Mouse (Mus musculus) spleen, postnatal 4 days (tissue): ENCODE data around the gene Msi1.

Experiments
- DNase-seq, 2 experiments: peaks; one replicate each; pipeline ENCODE4 v3.0.0; 2022; ENCODE audit warnings: low spot score in 2 of 2

The Msi1 gene

GRCm38 (mm10) chr5:115469791-115470190 is 40.4 kb downstream of the Msi1 start:
- DNase-seq: no peak

DNA sequence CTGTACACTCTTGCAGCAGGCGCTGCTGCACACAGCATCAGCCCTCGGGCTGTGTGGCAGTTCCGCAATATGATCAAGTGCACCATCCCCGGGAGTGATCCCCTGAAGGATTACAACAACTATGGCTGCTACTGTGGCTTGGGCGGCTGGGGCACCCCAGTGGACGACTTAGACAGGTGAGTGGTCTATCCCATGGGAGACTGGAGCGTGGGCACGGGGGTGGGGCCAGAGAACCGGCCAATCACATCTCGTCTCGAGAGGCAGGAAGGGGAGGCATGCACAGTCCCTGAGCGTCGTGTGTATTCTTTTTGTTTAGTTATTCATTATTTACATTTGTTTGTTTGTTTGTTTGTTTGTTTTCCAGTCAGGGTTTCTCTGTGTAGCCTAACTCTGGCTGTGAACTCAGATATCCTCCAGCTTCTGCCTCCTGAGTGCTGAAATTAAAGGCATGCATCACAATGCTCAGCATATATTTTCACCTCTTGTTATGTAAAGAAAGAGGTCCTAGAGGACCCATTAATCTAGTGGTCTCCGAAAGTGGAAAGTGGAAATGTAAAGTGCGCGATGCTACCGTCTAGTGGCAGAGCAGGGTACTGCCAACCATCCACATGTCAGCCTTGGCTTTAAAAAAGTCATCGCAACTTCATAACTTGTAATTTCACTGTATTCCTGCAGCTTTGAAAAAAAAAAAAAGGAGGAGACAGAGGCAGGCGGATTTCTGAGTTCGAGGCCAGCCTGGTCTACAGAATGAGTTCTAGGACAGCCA is 41.5 kb downstream of the Msi1 start:
- DNase-seq: peak; percentile 53 to 84

GRCm38 (mm10) chr5:115473191-115473590 is 43.8 kb downstream of the Msi1 start:
- DNase-seq: no peak

DNA sequence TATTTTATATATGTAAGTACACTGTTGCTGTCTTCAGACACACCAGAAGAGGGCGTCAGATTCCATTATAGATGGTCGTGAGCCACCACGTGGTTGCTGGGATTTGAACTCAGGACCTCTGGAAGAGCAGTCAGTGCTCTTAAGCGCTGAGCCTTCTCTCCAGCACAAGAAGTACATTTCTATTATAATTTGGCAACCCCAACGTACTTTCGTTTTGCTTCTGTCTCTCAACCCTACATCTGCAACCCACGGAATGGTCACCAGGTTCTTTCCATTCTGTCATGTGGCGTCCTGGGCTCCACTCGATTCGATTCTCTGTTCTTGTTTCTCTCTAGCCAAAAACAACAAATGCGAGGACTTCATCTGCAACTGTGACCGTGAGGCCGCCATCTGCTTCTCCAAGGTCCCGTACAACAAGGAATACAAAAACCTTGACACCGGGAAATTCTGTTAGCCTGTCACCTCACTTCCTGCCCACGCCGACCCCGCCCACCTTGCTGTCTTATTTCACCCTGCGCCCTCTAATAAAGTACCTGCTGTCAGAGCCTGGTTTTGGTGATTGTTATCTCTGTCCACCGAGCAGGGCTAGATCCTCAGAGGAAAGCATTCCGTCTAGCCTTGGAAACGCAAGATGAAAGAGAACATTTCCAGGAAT is 44.9 kb downstream of the Msi1 start:
- no peak for DNase-seq

GRCm38 (mm10) chr5:115475337-115476106 is 46.1 kb downstream of the Msi1 start:
- no peak for DNase-seq

DNA sequence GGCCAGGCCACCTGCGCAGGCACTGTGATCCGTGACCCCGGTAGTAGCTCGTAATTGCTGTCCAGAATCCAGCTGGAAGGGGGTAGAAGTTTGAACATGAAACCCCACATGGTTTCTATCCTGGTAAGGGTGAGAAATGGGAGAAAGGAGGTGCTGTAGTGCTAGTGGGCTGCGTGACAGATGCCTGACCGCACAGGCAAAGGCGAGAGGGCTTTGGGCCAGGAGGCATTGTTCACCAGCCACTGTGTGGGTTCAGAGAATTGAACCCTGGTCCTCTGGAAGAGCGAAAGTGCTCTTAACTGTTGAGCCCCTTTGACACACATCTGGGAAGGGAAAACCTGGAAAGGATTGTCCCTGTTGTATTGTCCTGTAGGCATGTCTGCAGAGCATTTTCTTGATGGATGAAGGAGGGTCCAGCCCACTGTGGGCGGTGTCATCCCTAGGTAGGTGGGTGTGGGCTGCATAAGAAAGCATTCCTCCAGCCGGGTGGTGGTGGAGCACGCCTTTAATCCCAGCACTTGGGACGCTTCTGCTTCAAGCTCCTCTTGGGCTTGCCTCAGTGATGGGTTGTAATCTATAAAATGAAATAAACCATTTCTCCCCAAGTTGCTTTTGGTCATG is 46.8 kb downstream of the Msi1 start:
- no peak for DNase-seq

- DNase-seq: no peak
Measured at GRCm38 (mm10) chr5:115479561-115479960, 50.2 kb downstream of the Msi1 start.

DNA sequence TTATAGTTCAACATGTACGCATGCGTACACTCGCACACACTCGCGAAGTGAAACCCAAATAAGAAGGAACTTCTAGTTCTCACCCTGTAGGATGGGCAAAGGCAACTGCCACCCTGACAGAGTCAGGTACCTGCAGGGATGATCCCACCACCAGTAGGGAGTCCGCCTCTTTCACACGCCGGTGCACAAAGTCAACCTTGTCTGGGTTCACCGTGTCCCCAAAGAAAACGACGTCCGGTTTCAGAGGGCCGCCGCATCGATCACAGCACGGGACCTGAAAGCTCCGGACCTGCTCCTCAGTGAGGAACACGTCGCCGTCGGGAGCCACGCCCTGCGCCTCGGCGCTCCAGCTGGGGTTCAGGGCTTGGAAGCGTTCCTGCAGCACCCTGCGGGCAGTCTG is 50.7 kb downstream of the Msi1 start:
- DNase-seq: peak in 1 of 2 experiments; percentile 26

DNA sequence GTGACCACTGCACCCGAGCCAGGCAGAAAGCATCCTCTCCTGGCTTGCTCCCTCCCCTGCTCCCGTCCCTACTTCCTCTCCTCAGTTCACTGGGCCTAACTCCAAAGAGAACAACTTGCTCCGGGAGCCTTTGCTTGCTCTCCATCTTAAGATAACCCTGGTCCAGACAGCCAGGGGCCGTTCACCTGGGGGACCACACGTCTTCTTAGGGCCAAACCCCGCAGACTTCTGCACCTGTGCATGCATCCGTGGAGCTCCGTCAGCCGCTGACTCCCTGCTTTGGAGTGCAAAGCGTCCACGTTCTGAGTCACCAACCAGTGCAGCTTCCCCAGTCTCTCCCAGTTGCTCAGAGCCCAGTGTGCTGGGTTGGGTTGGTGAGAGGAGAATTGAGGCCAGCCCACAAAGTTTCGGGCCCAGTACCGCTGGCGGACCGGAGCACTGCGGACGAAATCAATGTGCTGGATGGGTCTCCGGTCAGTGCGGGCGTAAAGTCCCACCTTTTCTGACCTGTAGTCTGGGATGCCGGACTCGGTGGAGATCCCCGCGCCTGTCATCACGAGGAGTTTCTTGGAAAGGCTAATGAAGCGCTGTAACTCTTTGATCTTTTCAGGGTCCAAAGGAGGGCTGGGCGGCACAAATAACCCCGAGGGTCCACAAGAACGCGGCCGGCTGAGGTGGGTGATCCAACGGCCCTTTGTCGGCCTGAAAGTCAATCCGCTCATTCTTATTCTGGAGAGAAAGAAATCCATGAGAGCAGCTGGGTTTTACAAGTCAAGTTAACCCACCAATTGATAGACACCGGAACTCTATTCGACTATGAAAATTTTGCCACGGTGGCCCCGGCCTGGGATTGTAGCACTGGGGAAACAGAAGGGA is 53.2 kb downstream of the Msi1 start:
- no peak for DNase-seq

GRCm38 (mm10) chr5:115483385-115483784 is 54.0 kb downstream of the Msi1 start:
- DNase-seq: no peak

DNA sequence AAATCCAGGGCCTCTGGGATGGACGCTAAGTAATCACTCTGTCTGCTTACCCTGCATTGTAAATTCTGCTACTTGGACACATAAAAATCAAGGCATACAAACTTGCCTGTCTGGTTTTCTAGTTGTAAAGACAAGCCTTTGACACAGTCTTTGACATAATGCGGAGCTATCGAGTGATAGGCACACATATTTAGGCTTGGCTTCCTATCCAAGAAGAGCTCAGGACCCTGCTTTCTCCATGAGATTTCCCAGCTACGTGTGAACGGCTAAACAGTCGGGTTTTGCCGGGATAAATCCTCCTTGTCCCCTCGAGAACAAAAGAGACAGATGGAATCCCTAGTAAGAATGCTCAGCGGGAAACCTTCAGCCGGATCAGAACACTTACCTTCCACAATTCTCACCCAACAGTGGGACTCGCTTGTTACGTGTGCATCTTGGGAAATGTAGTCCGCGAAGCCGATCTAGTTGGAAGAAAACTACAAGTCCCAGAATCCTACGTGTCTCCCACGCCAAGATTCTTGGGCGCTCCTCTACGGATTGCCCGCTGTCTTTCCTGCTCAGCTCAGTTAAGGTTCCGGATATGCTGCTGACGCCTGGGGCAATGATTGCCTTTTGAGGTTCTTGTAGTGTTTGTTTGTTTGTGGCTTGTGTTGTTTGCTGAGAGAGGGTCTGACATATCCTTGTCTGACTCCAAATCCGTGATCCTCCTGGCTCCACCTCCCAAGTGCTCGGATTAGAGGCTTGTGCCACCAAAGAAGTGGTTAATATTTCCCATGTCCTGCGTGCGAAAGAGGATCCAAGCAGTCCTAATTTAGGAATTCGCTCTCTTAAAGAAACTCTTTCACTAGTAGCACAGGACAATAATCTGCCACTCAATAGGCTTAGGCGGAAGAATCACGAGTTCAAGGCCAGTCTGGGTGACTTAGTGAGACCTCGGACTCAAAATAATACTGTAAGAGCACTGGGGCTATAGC is 54.8 kb downstream of the Msi1 start, which contains the start of gene Sirt4:
Sirt4 (minus strand) TSS at position 779 of the 974 bp plus-strand sequence.
- peak; percentile 76 to 78 for DNase-seq

DNA sequence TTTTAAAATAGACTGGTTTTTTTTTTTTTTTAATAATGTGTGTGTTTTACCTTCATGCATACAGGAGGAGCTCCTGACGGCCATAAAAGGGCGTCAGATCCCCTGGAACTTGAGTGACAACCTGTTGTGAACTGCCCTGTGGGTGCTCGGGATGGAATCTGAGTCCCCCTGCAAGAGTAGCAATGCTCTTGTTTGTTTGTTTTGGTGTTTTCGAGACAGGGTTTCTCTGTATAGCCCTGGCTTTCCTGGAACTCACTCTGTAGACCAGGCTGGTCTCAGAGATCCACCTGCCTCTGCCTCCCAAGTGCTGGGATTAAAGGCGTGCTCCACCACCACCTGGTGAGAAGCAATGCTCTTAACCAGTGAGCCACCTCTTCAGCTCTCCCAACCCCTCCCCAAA is 55.6 kb downstream of the Msi1 start:
- no peak for DNase-seq

- no peak for DNase-seq
Measured at GRCm38 (mm10) chr5:115485489-115486205, 56.2 kb downstream of the Msi1 start.

- no peak for DNase-seq
Measured at GRCm38 (mm10) chr5:115486726-115487125, 57.3 kb downstream of the Msi1 start.

DNA sequence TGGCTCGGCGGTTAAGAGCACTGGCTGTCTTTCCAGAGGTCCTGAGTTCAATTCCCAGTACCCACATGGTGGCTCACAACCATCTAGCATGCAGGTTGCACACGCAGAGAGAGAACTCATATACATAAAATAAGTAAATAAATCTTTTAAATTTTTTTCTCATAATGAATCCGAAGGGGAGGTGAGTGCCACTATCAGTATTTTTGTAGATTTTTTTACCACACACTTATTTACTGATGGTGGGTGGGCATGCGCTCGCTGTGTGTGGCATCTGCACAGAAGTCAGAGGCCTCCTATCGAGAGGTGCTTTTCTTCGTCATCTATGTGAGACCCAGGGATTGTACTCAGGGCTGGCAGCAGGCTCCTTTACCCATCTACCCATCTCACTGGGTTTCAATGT is 58.0 kb downstream of the Msi1 start:
- DNase-seq: no peak

GRCm38 (mm10) chr5:115487942-115488580 is 58.7 kb downstream of the Msi1 start:
- DNase-seq: no peak

DNA sequence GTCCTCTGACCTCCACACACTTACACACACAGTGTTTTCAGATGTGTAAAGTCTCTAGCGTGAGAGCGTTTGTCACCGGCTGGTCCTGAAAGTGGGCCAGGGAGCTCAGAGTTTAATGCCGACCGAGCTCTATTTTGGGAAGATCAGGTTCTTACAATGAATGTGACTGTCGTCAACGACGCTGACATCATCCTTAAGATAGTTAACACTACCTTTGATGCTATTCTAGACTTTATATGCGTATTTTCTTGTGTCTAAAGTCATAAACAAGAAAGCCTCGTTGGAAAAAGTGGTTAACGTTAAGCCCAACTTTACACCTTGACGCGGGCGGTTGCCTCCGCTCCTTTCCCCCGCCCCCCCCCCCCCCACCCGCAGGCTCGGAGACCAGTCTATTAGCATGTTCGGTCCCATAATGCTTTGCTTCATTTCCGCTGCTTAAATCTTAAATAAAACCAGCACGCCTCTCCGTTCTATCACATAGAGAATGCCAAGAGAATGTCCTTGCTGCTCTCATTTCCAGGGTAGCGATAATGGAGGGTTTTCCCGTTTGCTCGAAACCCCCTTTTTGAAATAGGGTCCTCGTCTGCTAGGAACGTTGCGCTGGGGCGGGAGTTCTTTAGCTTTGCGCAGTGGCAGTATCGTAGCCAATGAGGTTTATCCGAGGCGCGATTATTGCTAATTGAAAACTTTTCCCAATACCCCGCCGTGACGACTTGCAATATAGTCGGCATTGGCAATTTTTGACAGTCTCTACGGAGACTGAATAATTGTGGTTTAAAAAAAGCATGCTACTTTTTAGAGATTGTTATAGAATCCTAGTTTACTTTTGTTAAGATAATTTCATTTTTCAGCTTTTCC is 59.7 kb downstream of the Msi1 start:
- peak; percentile 83 to 93 for DNase-seq
